Mouse (Mus musculus): Measurements from ENCODE around the gene Ajap1.

- TF ChIP-seq CTCF (IDR thresholded peaks at IDR 0.05 in 2 of 3, conservative IDR thresholded peaks at IDR 0.05 in 1 of 3; ENCODE audit: control insufficient read depth in 1 of 3, insufficient read depth in 1 of 3, low read depth in 2 of 3, low read length in 3 of 3, poor library complexity in 1 of 3, severe bottlenecking in 1 of 3) = no peak
- no peak for TF ChIP-seq POLR2A (IDR thresholded peaks at IDR 0.05; ENCODE audit: control insufficient read depth in 1 of 2, insufficient read depth in 1 of 2, low read depth in 1 of 2, low read length in 2 of 2, poor library complexity in 1 of 2)
- no peak for TF ChIP-seq CHD2 (IDR thresholded peaks at IDR 0.05; ENCODE audit: low read length)
- no peak for TF ChIP-seq TBP (IDR thresholded peaks at IDR 0.05; ENCODE audit: low read depth, low read length)
Observed at GRCm38 (mm10) chr4:153459503-153459902, 23.1 kb downstream of the Ajap1 start.
